Mouse (Mus musculus) gastrocnemius, postnatal 14 days (tissue): ENCODE data around the gene Cpa4. TPM values are rescaled to one million over a fixed set of nuclear protein-coding genes. Genes with fewer than 3 reads are reported as not detected.

Source experiments
- DNase-seq: peaks from one replicate; pipeline ENCODE4 v3.0.0; 2021; ENCODE audit warnings: mixed read lengths
- intact Hi-C: fragments of 180-260 bp; cut with DNase I; formaldehyde crosslinking; loops from one replicate; pipeline ENCODE4 v1.15.1; 2025; ENCODE audit warnings: low total_unique reads
- total RNA-seq, 2 experiments: library from RNA; stranded (reverse); gene quantifications; 2 replicates each; pipeline ENCODE4 v1.2.3; 2021

Cpa4 gene
- total RNA-seq, 2 experiments from 2014 or later, result 0.13 to 0.25 TPM

DNA sequence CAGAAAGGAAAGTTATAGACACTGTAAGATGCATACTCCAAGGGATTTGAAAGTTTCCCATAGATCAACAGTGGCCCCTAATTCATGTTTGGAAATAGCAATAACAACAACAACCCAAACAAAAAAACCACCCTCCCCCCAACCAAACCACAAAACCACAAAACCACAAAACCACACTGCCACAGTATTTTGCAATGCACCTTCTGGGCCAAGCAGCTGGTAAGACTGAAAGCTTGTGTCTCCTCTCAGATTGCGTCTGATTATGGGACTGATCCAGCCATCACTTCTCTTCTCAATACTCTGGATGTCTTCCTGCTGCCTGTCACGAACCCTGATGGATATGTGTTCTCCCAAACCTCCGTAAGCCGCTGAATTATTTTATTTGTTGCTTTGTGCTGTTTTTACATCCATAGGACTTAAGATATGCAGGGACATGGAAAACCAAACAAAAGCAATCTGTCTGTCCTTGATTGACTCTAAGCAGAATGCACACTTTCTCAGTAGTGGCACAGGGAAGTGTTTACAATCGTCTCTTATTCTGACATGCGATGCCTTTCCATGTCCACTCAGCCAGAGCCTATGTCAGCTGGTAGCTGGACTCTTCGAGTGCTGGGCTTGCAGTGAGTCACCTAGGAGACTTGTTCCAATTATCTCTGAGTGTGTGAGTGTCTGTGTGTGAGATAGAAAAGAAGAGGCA, 17.5 kb upstream of the Cpa4 start:
- no peak for DNase-seq
- intact Hi-C loops, result no loop called here

DNA sequence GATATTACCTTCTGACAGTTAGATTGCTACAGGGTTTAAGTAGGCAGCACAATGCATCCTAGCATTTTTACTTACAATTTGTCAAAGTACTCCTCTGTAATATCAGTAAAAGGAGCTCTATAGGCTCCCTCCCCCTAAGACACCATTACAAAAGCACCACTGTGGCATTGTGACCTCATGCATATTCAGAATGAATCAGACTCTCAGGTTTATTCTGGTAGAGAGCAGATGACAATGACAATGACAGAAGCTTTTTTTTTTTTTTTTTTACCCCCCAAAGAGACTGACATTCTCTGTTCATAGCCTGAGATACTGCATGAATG, 17.0 kb upstream of the Cpa4 start:
- intact Hi-C loops, result no loop called here
- DNase-seq, result no peak

DNA sequence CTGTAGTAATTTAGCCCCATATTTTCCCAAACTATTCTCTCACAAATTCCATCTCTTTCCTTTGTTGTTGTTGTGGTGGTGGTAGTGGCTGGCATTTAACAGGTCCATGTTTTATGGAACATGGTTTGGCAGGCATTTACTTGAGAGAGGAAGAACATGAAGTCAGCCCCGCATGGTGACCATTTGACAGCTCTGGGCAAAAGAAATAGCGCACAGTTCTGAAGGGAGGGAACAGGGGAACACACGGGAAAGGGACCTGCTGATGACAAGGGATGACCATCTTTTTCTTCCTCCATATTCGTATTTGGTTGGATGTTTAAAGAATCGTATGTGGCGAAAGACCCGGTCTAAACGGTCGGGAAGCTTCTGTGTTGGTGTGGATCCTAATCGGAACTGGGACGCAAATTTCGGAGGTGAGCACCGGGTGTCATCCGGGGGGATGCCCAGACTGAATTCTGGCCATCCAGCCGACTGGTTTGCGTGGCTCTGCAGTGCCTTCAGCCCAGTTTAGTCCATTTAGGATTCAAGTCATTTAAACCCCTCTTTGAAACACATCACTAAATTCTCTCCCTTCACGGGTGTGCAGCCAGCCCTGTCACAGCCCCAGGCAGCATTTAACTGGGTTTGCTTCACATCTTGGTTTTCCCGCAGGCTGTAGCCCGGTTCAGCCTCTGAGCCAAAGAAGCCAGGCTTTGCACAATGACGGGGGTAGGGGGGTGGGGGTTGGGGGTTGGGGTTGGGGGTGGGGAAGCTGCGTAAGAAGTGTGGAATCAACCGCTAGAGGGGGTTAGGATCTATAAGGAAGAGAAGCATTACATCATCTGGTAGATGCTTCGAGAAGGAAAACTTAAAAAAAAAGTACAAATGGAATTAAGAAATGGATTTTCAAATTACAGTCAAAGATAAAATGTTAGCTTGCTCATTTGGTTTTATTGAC, 16.3 kb upstream of the Cpa4 start:
- no peak for DNase-seq
- intact Hi-C loops, result no loop called here

DNA sequence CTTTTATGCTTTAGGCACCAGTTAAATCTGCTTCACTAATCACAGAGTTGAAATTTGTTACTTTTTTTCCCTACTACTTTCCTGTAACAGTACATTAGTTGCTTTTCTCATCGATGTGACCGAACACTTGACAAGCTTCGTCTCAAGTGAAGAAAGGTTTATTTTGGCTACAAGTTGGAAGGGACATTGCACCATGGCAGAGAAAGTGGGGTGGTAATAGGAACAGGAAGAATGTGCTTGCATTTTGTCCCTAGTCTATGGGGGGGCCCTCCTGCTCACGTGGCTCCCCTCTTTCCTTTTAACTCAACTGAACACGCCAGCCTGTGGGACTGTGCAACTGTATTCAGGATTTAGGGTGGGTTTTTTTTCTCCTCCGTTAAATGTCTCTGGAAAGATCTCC, 15.5 kb upstream of the Cpa4 start:
- no peak for DNase-seq
- intact Hi-C loops, result no loop called here

DNA sequence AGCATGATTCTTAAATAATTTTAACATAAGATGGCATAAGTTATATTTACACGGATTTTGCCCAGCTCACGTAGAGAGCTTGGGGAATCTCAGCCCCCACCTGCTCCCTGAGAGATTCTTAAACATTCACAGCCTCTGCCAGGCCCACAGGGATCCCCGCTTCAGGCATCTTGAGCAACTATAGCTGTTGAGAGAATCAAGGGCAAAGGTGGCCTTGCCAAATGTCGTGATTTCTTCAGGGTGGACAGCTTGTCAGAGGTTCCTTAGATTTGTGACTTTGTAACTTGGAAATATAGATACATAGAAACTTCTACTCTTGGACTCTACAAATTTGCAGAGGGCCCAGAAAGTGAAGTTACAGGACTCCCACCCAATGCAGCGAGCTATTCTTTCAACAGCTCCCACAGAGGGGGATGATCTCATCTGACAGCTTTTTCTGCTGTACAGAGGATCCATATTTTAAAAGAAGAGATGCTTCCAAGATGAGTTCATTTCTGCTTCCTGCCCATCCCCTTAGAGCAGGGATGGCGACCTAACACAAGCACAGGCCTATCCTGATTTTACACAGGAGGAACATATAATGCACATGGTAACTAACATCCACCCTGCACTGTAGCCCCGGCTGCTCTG, 14.7 kb upstream of the Cpa4 start:
- no peak for DNase-seq
- intact Hi-C loops, result no loop called here

DNA sequence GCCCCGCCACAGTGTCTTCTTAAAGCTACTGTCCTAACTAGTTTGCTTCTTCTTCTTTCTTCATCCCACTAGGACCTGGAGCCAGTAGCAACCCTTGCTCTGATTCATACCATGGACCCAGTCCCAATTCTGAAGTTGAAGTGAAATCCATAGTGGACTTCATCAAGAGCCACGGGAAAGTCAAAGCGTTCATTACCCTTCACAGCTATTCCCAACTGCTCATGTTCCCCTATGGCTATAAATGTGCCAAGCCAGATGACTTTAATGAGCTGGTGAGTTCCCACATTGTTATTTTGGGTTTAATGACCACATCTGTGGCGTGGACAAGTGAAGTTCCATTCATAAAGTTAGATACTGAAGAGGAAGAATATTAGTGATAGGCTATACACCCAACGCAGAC, 14.1 kb upstream of the Cpa4 start:
- DNase-seq, result no peak
- intact Hi-C loops, result no loop called here

DNA sequence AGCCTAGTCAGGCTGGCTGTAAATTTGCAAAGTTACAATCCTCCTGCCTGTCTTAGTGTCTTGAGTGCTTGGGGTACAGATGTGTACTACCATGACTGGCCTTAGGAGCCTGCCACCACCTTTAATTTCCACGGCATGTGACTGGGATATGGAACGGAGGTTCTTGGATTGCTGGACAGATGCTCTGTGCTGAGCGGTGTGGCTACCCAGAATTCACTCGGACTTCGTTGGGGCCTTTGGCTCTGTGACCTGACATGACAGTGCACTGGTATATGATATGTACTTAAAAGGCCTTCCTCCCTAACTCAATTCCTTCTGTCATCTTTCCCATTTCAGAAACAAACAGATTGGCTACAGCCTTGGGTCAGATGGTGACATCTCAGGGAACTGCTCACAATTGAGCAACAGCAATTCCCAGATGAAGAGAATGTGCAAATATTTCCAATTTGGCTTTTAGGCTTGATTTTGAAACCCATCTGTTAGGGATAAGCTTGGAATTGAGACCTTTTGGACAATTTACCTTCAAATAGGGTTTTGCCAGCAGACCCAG, 13.5 kb upstream of the Cpa4 start:
- intact Hi-C loops, result no loop called here
- no peak for DNase-seq

DNA sequence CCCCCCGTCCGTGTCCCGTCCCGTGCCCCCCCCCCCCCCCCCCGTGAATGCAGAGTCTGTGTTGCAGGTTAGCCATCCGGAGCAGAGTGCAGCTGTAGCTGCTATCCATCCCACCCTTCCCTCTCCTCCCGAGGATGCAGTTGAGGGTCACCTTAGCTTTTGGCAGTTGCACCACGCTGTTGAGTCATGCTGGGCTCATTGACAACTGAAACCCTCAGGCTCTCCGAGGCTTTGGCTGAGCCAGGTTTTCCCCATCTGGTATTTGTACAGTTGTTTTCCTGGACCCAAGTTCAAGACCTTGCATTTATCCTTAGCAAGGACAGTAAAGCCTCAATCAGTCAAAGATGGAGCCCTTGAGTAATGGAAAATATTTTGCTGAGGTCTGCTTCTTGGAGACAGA, 12.1 kb upstream of the Cpa4 start:
- DNase-seq, result peak; percentile 55
- intact Hi-C loops, result no loop called here

DNA sequence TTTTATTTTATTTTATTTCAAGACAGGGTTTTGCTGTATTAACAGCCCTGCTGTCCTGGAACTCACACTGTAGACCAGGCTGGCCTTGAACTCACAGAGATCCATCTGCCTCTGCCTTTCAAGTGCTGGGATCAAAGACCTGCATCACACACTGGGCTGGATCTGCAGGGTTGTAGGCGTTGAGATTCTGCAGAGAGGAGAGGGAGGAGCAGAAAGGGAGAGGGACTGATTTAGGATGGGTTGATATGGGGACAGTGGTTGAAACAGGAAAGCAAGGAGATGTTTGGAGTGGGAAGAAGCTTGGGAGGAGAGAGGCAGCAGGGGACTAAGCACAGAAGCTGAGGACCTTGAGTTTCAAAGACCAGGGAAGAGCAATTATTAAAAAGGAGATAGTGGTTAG, 8.4 kb upstream of the Cpa4 start:
- DNase-seq, result no peak
- intact Hi-C loops, result no loop called here

DNA sequence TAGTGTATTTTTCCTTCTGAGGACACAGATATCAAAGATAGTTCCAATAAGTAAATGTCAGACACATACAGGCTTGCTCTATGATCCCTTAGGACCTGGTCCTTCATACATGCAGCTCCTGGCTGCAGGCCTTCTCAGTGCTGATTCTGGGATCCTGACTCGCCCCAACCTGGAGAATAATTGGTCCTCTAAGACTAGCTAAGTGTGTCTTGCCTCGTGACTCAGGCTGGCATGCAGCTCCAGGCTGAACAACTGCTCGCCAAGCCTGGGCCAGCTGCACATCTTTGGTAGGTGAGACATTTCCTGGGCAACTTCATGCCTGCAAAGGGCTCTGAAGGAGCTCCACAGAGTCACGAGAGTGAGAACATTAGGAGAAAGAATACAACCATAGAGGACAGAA, 6.0 kb upstream of the Cpa4 start:
- no peak for DNase-seq
- intact Hi-C loops, result no loop called here

DNA sequence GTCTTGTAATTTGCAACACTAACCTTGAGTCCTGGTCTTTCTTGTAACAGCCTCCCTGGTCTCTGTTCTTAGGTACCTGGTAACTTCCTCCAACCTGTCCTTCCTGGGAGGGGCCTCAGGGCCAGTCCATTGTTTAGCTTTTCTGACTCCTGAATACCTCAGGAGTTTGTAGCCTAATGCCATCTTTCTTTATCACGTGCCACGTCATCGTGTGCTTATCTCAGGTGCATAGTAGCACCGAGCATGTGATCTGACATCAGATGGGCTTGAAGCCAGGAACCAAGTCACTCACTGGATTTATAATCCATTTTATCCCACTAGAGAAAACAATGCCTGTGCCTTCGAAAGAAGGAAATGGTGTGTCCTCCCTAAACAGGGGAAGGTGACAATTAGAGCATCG, 4.6 kb upstream of the Cpa4 start:
- no peak for DNase-seq
- intact Hi-C loops, result no loop called here

DNA sequence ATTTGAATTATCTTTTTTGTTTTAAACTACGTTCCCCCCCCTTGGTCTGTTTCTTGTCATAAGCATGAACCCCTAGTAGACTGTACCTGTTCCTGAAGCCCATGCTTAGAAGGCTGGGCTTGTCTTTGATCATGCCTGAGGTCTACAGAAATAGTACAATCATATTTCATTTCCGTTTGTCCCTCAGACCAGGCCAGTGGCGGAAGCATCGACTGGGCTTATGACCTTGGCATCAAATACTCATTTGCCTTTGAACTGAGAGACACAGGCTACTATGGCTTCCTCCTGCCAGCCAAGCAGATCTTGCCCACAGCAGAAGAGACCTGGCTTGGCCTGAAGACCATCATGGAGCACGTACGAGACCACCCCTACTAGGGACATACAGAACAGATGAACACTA, 4.1 kb upstream of the Cpa4 start:
- intact Hi-C loops, result no loop called here
- DNase-seq, result no peak

DNA sequence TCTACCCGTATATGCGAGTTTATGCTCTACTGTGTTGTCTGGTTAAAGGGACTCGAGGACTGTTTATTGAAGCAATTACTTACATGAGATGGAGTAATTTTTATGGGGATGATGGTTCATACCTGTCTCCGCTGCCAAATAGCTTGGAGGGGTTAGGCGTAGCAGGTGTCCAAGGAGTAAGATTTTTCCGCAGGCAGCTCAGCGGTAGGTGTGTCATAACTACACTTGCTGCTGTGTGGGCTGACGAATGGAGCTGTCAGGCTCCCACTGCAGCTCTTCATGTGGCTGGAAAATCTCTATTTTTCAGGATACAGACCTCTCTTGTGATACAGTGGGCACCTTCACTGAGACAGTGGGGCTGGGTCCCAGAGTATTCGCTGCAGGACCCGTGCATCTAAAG, 1.2 kb downstream of the Cpa4 start:
- intact Hi-C loops, result no loop called here

DNA sequence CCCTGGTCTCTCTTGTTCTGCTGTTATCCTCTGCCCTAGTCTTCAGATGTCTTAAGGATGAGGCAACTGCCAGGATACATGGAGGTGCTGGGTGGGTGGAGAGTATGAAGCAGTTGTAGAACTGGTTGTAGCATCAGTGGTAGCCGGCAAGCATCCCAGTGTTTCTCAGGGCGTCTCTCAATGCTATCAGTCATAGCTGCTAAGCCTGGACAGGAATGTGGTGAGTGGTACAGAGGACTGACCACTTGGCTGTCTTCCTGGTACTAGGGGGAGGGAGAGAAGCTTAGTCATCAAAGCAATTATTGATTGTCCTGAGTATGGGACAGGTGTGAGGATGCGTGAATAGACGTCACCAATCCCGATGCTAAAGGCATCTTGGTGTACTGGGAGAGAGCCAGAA, 1.8 kb downstream of the Cpa4 start:
- intact Hi-C loops, result no loop called here
- DNase-seq, result no peak

More for the DNA sequence above, 1.2 kb downstream of the Cpa4 start:
- DNase-seq, result no peak

DNA sequence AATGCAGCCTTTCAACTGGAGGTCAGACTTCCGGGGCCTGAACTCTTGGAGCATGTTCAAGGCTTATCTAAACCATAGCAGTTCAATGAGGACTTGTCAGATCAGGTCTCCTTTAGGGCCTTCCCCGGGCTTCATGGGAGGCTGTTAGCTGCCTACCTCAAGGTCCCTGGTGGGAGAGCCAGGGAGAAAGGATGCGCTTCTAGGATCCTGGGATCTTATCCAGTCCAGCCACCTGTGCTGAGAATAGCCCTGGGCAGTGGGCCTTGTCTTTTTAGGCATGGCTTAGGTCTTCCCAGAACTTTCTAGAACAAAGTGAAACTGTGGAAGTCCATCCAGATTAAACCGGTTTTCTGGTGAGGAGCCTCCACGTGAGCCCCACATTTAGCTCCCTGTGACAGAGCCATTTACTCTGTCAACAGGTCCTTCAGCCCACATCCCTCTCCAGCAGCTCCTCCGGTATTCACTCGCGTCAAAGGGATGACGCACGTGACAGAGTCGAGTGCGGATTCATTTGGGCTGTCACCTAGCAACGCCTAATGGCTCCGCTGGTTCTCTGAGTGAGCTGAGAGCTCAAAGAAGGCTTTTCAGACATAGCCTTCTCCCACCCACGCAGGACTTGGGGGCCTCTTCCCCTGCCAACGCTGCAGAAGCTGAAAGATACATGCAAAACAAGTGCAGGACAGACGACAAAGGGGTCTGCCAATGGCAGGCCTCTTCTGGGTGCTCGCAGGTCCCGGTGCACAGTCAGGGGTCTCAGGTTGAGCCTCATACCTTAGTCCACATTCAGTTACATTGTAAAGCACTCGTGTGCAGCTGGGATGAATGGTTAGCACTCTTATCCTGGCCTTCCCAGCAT, 4.5 kb downstream of the Cpa4 start:
- intact Hi-C loops, result no loop called here
- no peak for DNase-seq

DNA sequence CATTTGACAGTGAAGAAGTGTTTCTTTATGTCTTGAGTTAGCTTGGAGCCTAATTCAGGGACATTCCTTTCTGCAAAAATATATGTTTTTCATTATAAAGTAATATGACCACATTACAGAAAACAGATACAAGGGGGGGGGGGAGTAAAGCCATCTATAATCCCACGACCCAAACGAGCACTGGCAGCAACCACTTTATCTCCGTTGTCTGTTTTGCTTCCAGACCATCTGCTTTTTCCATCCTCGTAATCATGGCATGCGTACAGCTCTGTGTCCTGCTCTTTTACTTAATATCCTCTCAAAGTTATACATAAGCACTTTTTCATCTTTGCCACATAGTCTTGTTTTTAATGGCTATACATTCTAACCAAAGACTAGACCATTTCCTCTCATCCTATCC, 5.2 kb downstream of the Cpa4 start:
- intact Hi-C loops, result no loop called here
- DNase-seq, result no peak

DNA sequence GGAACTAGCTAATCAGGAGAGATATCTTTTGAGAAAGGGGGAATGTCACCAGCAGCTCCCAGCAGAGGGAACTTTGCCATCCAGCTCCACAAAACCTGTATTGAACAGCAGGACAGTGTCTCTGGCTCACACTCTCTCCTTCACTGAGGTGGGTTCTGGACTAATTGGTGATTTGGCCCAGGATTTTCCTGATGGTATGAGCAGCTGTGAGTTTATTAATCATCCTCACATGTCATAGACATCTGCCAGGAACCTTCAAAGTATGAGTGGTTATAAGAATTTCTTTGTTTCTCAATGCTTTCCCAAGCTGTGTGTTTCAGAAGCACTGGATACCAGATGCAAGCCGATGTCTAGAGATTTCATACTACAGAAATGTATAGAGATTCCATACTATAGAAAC, 6.8 kb downstream of the Cpa4 start:
- DNase-seq, result no peak
- intact Hi-C loops, result no loop called here

DNA sequence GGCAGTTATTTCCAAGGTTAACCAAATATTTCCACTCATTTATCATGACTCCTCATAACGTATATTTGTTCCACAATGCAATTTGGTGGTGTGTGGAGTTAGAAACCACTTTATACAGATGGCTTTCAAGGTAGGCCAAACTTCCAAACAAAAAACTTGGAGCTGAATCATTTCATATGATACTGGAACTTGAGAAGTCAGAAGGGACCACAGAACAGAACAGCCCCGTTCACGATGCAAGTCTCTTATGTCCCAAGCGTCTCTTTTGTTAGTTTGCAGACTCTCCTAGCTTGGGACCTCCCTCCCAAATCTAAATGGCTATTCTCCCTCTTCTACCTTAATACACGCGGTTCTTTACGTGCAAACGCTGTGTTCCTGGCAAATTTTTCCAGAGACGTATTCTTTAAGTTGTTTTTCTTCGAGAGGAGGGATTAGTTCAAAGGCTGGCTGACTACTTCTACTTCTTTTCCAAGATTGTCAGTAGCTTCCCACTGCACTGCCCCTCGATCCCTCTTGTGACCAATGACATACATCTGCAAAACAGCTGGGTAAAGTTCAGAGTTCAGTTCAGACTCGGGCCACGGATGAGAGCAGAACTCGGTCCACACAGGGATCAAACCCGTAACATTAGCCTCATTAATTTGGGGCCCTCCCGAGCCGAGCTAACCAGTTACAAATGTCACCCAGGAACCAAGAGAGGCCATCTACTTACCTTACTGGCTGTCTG, 8.5 kb downstream of the Cpa4 start:
- DNase-seq, result no peak
- intact Hi-C loops, result no loop called here
